Comparison of ENCODE assay signal across 7 mouse cellular contexts in the genomic region with DNA sequence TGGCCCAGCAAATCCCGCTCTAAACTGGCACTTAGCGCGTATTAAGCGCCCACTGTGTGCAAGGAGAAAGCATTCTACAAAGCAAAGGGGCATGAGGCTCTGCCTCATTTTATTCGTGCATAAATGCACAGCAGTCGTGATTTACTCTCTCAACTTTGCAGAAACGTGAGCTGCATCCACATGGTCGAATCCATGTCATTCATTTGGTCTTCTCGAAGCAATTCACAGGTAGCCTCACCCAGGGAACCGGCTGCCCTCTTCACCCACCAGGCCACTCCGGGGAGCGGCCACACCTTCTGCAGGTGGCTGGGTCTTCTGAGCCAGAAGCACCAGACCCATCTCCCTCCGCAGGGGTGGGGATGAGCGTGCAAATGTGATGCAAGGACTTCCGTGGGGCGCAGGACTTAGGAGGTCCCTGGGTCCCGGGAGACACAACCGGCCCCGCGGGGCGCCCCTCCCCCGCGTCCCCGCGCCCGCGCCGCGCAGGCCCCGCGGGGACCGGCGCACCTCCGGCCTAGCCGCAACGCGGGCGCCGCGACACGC. TPM values are rescaled to one million over a fixed set of nuclear protein-coding genes. Genes with fewer than 3 reads are reported as not detected.
A peak's percentile ranks its signal among the peaks of the same experiment; 100 is the strongest.
DNase-seq lines count a peak whose midpoint lies in the region; ATAC-seq and TF ChIP-seq lines count a peak whose summit lies in the region.

No protein-coding gene starts in this region.

- no peak for TF ChIP-seq POLR2A in CH12.LX (IDR thresholded peaks at IDR 0.05; ENCODE audit: low read depth, low read length)
- TF ChIP-seq POLR2A in cortical plate, adult 2 months (IDR thresholded peaks at IDR 0.05; ENCODE audit: extremely low read depth, insufficient read depth, low read length) = no peak

- H3K4me1 ChIP-seq in CH12.LX (ENCODE audit: control insufficient read depth in 1 of 2, insufficient read depth in 2 of 2) = peaks cover 4 to 15% of the 10 kb centered on the region in 2 experiments
- no peaks in the 10 kb centered on the region for H3K4me1 ChIP-seq in cortical plate, adult 2 months (ENCODE audit: control insufficient read depth, insufficient read depth, low read length)
- peaks cover 26% of the 10 kb centered on the region for H3K4me1 ChIP-seq in heart, postnatal 0 days (ENCODE audit: control insufficient read depth, insufficient read depth)
- H3K4me1 ChIP-seq in midbrain, embryonic 10.5 days = peaks cover 15% of the 10 kb centered on the region
- no peaks in the 10 kb centered on the region for H3K4me1 ChIP-seq in stomach, postnatal 0 days (replicated peaks; ENCODE audit: control insufficient read depth, insufficient read depth)

- peak overlapping the region; percentile 80 for H3K9ac ChIP-seq in CH12.LX (ENCODE audit: insufficient read depth, low read depth)
- H3K9ac ChIP-seq in heart, postnatal 0 days (replicated peaks; ENCODE audit: low read depth, low read length) = peak overlapping the region; percentile 91
- H3K9ac ChIP-seq in stomach, postnatal 0 days (ENCODE audit: low read length) = peak overlapping the region; percentile 69

- ATAC-seq in heart, postnatal 0 days (ENCODE audit: insufficient read depth, low read depth) = 0 out of 2 replicates have a peak, but pooled peaks have one; percentile 13
- peak; percentile 51 for ATAC-seq in stomach, postnatal 0 days (ENCODE audit: low FRiP score, low TSS enrichment)

- peaks cover 2% of the 10 kb centered on the region for H3K27me3 ChIP-seq in CH12.LX (replicated peaks)
- H3K27me3 ChIP-seq in heart, postnatal 0 days (ENCODE audit: control insufficient read depth, insufficient read depth, low read length) = no peaks in the 10 kb centered on the region
- H3K27me3 ChIP-seq in midbrain, embryonic 10.5 days (ENCODE audit: low read depth, poor library complexity, severe bottlenecking) = peaks cover 65% of the 10 kb centered on the region
- no peaks in the 10 kb centered on the region for H3K27me3 ChIP-seq in stomach, postnatal 0 days (ENCODE audit: control insufficient read depth, insufficient read depth, low read length)

- intact Hi-C loops in left cerebral cortex, postnatal 25 days (cut with DNase I) = no loop called here

- in situ Hi-C loops in CH12.LX (cut with MboI; ENCODE audit: low pct_ligation_motif_present, low pct_unique_long_range_greater_than_20kb, low sequenced_read_pairs) = no loop called here

- peak overlapping the region; percentile 91 for H3K4me2 ChIP-seq in CH12.LX (ENCODE audit: insufficient read depth, low read depth, poor library complexity, severe bottlenecking)
- H3K4me2 ChIP-seq in heart, postnatal 0 days (ENCODE audit: low read depth, low read length) = peak overlapping the region; percentile 66
- H3K4me2 ChIP-seq in stomach, postnatal 0 days (replicated peaks; ENCODE audit: low read depth) = peak overlapping the region; percentile 95

- DNase-seq in A20 (ENCODE audit: low read depth, low spot score) (peak; percentile 57), CH12.LX (ENCODE audit: extremely low read depth) (peak; percentile 9)
- no peak for DNase-seq in heart, postnatal 0 days (ENCODE audit: low spot score)
- DNase-seq in left cerebral cortex, postnatal 25 days (ENCODE audit: low spot score in 2 of 2) = peak; percentile 19 to 26
- DNase-seq in midbrain, embryonic 10.5 days (ENCODE audit: low spot score) = peak; percentile 26
- DNase-seq in stomach, postnatal 0 days (ENCODE audit: low spot score) = peak; percentile 30

- TF ChIP-seq RAD21 in CH12.LX (IDR thresholded peaks at IDR 0.05; ENCODE audit: low read depth, low read length) = no peak

- H3K79me2 ChIP-seq in CH12.LX (replicated peaks; ENCODE audit: control insufficient read depth, extremely low read depth, insufficient read depth, poor library complexity, severe bottlenecking) = no peaks in the 10 kb centered on the region

- H3K9me3 ChIP-seq in CH12.LX (replicated peaks; ENCODE audit: low read length) = no peaks in the 10 kb centered on the region
- H3K9me3 ChIP-seq in heart, postnatal 0 days (replicated peaks; ENCODE audit: control insufficient read depth, low read length) = no peaks in the 10 kb centered on the region
- H3K9me3 ChIP-seq in midbrain, embryonic 10.5 days (replicated peaks) = no peaks in the 10 kb centered on the region
- H3K9me3 ChIP-seq in stomach, postnatal 0 days (ENCODE audit: control insufficient read depth, low read length) = no peaks in the 10 kb centered on the region

- TF ChIP-seq CTCF in CH12.LX (conservative IDR thresholded peaks at IDR 0.05 in 1 of 2, IDR thresholded peaks at IDR 0.05 in 1 of 2; ENCODE audit: low read depth in 2 of 2, low read length in 2 of 2) = no peak
- no peak for TF ChIP-seq CTCF in cortical plate, adult 2 months (IDR thresholded peaks at IDR 0.05; ENCODE audit: extremely low read depth, insufficient read depth, low read length)
- TF ChIP-seq CTCF in heart, postnatal 0 days (IDR thresholded peaks at IDR 0.05; ENCODE audit: low read depth) = no peak
- TF ChIP-seq CTCF in stomach, postnatal 0 days (IDR thresholded peaks at IDR 0.05; ENCODE audit: low read depth) = no peak

- TF ChIP-seq EP300 in CH12.LX (IDR thresholded peaks at IDR 0.05; ENCODE audit: low read length) = no peak
- TF ChIP-seq EP300 in heart, postnatal 0 days (IDR thresholded peaks at IDR 0.05; ENCODE audit: low read depth) = no peak
- TF ChIP-seq EP300 in stomach, postnatal 0 days (optimal IDR thresholded peaks at IDR 0.05) = no peak

- peaks cover 0 to 2% of the 10 kb centered on the region in 2 experiments for H3K36me3 ChIP-seq in CH12.LX (replicated peaks in 1 of 2; ENCODE audit: control insufficient read depth in 1 of 2, insufficient read depth in 1 of 2, low read length in 1 of 2)
- H3K36me3 ChIP-seq in heart, postnatal 0 days (replicated peaks; ENCODE audit: control insufficient read depth, insufficient read depth, low read length) = no peaks in the 10 kb centered on the region
- H3K36me3 ChIP-seq in midbrain, embryonic 10.5 days = no peaks in the 10 kb centered on the region
- H3K36me3 ChIP-seq in stomach, postnatal 0 days (ENCODE audit: control insufficient read depth, insufficient read depth, low read length) = no peaks in the 10 kb centered on the region

- 7% methylated on average over 39 of the region's 41 CpGs for WGBS in heart, postnatal 0 days
- 3% methylated on average over 40 of the region's 41 CpGs for WGBS in midbrain, embryonic 10.5 days
- 8% methylated on average over 36 of the region's 41 CpGs for WGBS in stomach, postnatal 0 days

- no peak overlapping the region for H3K27ac ChIP-seq in CH12.LX (ENCODE audit: insufficient read depth, low read depth)
- no peak overlapping the region for H3K27ac ChIP-seq in cortical plate, adult 2 months (ENCODE audit: insufficient read depth, low read length)
- H3K27ac ChIP-seq in heart, postnatal 0 days (ENCODE audit: low read depth) = peak overlapping the region; percentile 81
- H3K27ac ChIP-seq in midbrain, embryonic 10.5 days (replicated peaks) = peak overlapping the region; percentile 86
- no peak overlapping the region for H3K27ac ChIP-seq in stomach, postnatal 0 days (replicated peaks)

- dilution Hi-C loops in CH12.LX (cut with MboI; ENCODE audit: extremely low pct_ligation_motif_present, extremely low pct_unique_long_range_greater_than_20kb, low sequenced_read_pairs) = no loop called here

- H3K4me3 ChIP-seq in CH12.LX (replicated peaks in 1 of 3; ENCODE audit: low read depth in 2 of 3, low read length in 2 of 3, poor library complexity in 1 of 3) = peak overlapping the region in 2 of 3 experiments; percentile 61 to 69
- H3K4me3 ChIP-seq in cortical plate, adult 2 months (ENCODE audit: insufficient read depth, low read length) = peak overlapping the region; percentile 96
- H3K4me3 ChIP-seq in heart, postnatal 0 days (ENCODE audit: low read depth, low read length) = peak overlapping the region; percentile 93
- peak overlapping the region; percentile 88 for H3K4me3 ChIP-seq in midbrain, embryonic 10.5 days
- H3K4me3 ChIP-seq in stomach, postnatal 0 days (ENCODE audit: low read depth, low read length) = peak overlapping the region; percentile 75

TF ChIP-seq in CH12.LX, 34 proteins besides CTCF, POLR2A, EP300 and RAD21:
- TF ChIP-seq CHD1 (IDR thresholded peaks at IDR 0.05; ENCODE audit: low read depth, low read length) (no peak), NRF1 (IDR thresholded peaks at IDR 0.05; ENCODE audit: low read depth, low read length) (peak; percentile 22; the same call in 1 of the 2 replicates)

RNA-seq across cellular contexts. Expression of gene Jazf1, which starts 0.9 kb away (rescaled TPM):
- 0.29 and 0.42 TPM in 2 replicates for total RNA-seq in CH12.LX (2012; rRNA removed)
- total RNA-seq in CH12.LX (2014; rRNA removed) = 0.75 and 1.3 TPM in 2 replicates
- 1.0 and 1.7 TPM in 2 replicates for polyA plus RNA-seq in CH12.LX (2012; ENCODE audit: insufficient read length, low read depth)
- 18.3 and 19.3 TPM in 2 replicates for polyA plus RNA-seq in cortical plate, adult 2 months (2012; rRNA removed)
- total RNA-seq in heart, postnatal 0 days (2014; rRNA removed; ENCODE audit: low replicate concordance) = 6.0 and 8.3 TPM in 2 replicates
- polyA plus RNA-seq in heart, postnatal 0 days (2015; fragmentation: Nextera tagmentation; extraction: Ambion mirVana) = 9.5 and 10.0 TPM in 2 replicates
- total RNA-seq in left cerebral cortex, postnatal 25 days (2021) = 10 to 100 TPM; 32.8 to 35.3 TPM
- polyA plus RNA-seq in midbrain, embryonic 10.5 days (2016; fragmentation: Nextera tagmentation; extraction: Ambion mirVana) = 3.4 and 5.7 TPM in 2 replicates
- 5.1 and 5.8 TPM in 2 replicates for polyA plus RNA-seq in stomach, postnatal 0 days (2015; fragmentation: Nextera tagmentation; extraction: Ambion mirVana)

Comparison
In these comparisons a context has a peak if more than half of its experiments do, and no peak if none do; other contexts are left out.
1. H3K27ac ChIP-seq: peak in heart, postnatal 0 days (single experiment) and midbrain, embryonic 10.5 days (single experiment); none in CH12.LX (single experiment), cortical plate, adult 2 months (single experiment) and stomach, postnatal 0 days (single experiment).
2. Peak in every context shown above with its lines, with median percentiles within 50 percentile points of each other: H3K4me2 ChIP-seq, H3K4me3 ChIP-seq and H3K9ac ChIP-seq.